Mouse (Mus musculus) adrenal gland, adult 2 months (tissue): ENCODE results near the gene Nectin1. TPM values are rescaled to one million over a fixed set of nuclear protein-coding genes. Genes with fewer than 3 reads are reported as not detected.

Source experiments
- DNase-seq: peaks from one replicate; pipeline ENCODE4 v3.0.0; 2021
- polyA plus RNA-seq: library from polyadenylated mRNA; depleted of rRNA; stranded (reverse); fragments of >200 nt; gene quantifications from 2 replicates; pipeline ENCODE4 v1.2.3, GENCODE M21; 2012
- total RNA-seq, 2 experiments: library from RNA; stranded (reverse); gene quantifications; 2 replicates each; pipeline ENCODE4 v1.2.3; 2021

The Nectin1 gene
- total and polyA plus RNA-seq, 3 experiments, result 24.4 to 50.2 (median 27.7) TPM

DNA sequence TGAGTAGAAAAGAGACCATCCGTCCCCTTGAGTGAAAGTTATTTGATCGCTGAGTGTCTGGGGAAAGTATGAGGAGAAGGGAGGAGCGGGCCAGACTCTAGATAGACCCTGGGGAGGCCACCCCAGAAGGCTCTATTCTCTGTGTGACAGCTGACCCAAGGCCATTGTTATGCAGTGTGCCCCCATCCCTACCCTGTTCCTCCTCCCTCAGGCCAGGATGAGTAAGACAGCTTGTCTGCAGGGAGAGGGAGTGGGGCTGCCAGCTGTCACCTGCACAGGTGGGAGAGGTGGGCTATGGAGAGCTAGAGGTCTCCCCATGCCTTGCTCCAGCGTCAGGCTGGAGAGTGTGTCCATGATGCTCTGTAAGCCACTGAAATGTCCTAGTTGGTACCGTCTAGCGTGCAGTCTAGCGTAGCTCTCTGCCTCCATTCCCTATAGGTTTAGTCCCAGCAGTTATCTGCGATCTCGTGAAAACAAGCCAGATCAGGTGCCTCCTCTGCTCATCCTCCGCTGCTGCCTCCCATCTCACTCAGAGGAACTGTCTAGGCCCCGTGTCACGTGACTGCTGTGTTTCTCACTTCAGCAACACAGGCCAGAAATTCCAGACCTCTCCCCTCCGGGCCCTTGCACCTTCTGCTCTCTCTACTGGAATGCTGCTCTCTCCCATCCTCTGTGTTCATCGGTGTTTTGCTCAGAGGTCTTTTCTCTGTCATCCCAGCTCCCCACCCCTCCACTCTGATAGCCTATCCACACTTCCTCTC is 21.8 kb downstream of the Nectin1 start:
- DNase-seq, result no peak

- DNase-seq, result no peak
These were observed 25.0 kb downstream of the Nectin1 start for GRCm38 (mm10) chr9:43768779-43769178.

DNA sequence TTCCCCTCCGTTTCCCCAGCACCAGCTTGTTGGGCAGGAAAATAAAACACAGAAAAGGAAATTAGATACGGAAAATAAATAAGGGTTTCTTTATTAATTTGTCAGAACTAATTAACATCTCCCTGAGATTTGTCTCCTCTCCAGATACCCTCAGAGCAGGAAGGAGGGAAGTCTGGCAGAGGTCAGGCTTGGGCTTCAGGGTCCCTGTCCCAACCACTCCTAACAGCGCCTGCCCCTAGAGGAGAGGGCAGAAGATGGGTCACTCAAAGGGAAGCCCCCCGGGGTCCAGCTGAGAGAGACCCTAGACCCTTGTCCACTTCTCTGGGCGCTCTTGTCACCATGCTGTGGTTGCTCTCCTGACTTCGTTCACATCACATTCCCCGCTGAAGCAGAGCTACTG is 25.4 kb downstream of the Nectin1 start:
- no peak for DNase-seq

- DNase-seq, result no peak
These were observed 26.2 kb downstream of the Nectin1 start for GRCm38 (mm10) chr9:43769940-43770339.

- DNase-seq, result no peak
These were observed 27.3 kb downstream of the Nectin1 start for GRCm38 (mm10) chr9:43771041-43771440.

DNA sequence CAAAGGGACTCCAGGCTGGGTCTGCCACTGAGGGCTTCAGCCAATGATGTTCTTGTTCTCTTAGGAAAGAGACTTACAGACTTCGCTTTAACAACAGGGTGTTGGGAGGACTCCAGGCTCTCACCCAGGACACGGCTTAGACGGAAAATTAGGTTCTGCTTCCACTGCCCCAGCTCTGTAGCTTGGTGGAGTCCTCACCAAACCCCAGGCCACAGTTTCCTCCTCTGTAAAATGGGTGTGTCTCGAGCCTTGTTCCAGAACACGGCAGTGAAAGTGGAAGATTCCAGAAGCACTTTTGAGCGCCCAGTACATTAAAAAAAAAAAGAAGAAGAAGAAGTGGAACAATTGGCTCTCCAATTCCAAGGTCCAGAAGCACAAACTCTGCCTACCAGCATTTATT is 28.7 kb downstream of the Nectin1 start:
- no peak for DNase-seq

DNA sequence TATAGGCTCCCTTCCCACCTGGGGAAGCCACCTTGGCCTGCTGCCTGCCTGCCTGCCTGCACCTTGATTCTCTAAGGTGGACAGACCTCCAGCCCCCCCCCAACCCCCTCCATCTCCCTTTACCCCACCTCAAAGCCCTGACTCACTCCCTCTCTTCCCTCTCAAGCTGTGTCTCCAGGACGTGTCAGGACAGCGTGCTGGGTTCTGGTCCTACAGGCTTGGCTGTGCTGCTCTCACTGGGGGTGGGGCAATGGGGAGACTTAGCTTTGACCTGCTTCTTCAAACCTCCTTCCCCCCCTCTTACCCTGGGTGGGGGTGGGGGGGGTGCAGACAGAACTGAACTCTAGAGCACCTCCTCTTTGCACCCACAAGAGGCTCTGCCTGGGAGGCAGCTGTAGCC is 29.7 kb downstream of the Nectin1 start:
- no peak for DNase-seq

GRCm38 (mm10) chr9:43774427-43774826 is 30.6 kb downstream of the Nectin1 start:
- DNase-seq, result no peak

DNA sequence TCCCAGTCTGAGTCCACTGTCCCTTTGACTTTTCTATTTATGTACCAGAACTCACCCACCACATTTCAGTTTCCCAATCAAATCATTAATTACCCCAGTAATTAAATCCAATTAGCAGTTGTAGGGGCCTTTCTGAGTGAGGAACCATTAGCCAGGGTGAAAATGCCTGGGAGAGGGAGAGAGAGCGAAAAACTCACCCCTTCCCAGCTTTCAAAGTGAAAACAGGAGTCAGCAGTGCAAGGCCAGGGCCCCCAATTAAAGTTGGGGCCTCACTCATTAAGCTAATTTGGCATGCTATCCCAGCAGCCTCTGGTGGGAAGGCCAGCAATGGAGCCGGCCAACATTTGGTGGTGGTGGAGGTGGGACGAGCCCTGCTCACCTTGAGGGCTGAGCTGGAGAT is 32.4 kb downstream of the Nectin1 start:
- DNase-seq, result no peak

DNA sequence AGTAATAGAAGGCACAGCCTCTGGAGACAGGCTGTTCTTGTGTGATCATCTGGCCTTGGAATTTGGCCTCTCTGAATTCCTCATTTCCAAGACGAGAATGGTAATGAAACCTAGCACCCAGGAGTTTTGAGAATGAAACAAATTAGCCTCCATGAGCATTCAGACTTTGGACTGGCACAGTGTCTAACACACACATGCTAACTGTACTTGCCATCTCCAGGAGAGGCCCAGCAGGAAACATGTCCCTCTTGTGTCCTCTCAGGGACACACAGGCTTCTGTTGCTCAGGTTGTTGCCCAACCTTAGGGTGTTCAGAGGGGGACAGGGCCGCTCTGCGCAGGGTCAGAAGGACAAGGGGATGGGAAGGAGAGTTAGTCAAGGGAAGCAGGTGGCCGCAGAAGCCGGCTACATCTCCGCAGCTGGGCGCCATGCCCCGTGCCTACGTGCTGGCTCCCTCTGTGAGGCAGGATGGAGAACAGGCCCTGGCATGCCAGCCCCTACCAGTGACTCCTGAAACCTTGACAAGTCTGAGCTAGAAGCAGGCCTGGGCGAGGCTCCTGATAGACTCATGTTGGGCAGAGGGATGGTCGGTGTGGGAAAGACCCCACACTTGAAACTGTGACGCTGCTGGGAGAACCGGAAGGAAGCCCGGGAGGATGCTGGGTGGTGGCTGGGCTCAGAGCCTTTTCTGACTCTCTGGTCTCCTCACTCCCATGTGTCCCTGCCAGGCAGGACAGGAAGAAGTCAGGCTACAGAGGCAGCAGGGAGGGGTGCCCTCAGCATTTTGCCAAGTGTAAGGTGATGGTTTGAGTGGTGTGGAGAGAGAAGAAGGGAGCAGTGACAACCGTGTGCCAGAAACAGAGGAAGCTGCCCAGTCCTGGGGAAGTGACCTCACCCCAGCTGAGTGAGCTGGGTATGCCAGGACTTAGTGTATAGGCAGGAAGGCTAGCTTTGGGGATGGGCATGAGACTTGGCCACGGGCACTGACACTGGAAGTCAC is 33.9 kb downstream of the Nectin1 start:
- no peak for DNase-seq

DNA sequence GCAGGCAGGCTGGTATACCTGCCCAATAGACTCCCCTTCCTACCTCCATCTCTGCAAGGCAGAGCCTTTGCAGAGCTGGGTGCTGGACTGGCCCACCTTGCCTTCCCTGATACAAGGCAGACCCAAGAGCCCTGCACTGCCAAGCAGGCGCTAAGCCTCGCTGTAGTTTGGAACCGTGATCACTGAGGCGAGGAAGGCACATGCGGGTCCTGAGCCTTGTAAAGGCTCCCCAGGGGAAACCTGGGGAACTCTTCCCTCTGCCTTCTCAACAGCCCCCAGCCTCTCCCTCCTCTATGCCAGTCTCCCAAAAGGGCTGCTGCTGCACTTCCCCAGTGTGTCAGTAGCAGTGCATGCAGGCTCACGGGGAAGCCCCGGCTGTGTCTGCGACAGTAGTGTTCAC is 37.1 kb downstream of the Nectin1 start:
- DNase-seq, result no peak

GRCm38 (mm10) chr9:43782401-43782800 is 38.6 kb downstream of the Nectin1 start:
- no peak for DNase-seq

DNA sequence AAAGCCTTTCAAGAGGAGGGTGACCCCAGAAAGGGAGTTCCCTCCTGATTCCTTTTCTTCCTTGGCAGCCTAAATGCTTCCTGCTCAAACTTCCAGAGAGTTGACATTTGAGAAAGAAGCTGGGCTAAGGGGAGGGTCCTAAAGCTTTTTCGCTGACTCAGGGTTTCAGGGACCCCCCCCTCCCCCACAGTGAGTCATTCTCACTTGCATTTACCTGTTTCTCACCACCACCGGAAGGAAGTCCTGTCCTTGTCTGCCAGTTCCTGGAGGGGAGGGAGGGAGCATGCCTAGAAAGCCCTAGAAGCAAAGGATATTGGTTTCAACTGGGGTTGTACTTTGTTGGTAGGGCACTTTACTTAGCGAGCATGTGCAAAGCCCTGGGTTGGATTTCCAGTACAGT is 40.2 kb downstream of the Nectin1 start:
- DNase-seq, result no peak

DNA sequence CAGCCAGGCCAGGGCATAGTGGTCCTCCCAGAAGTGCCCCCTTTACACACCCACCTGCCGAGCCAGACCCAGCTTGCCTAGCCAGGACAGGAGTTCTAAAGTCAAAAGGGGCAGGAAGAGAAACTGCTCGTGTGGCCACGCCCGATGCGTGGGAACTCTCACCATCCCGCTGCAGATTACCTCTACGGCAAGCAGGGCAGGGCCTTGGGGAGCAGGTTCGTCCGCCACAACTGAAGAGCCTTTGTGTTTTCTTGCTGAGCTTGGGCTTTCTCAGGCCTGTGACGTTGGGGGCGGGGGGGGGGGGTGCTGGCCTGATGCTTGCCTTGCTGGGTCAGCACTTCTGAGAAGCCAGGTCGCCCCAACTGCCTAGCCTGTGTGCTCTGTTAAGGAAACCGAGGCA is 41.1 kb downstream of the Nectin1 start:
- no peak for DNase-seq

- no peak for DNase-seq
These were observed 43.8 kb downstream of the Nectin1 start for GRCm38 (mm10) chr9:43787591-43787990.

GRCm38 (mm10) chr9:43792681-43793080 is 48.9 kb downstream of the Nectin1 start:
- DNase-seq, result peak; percentile 69

- DNase-seq, result peak; percentile 74
These were observed 49.6 kb downstream of the Nectin1 start for GRCm38 (mm10) chr9:43793411-43793810.

GRCm38 (mm10) chr9:43796031-43796430 is 52.2 kb downstream of the Nectin1 start:
- peak; percentile 77 for DNase-seq

- DNase-seq, result peak; percentile 60
These were observed 53.3 kb downstream of the Nectin1 start for GRCm38 (mm10) chr9:43796841-43797740.

DNA sequence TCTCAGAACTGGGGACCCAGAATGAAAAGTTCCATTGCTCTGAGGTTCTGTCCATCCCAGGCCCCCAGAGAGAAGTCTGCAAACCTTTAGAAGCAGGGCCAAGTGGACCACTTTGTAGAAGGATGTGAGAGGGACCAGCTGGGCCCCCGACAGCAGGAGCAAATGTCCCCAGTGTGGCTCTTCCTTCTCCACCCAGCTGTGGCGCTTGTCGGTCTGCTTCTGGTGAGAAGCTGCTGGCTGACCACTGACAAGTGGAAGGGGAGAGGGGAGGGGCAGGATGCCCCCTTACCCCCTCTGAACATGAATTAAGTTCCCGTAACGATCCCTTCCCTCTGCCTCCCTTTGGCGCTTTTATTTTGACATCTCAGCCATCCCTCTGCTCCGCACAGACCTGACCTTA is 54.0 kb downstream of the Nectin1 start:
- no peak for DNase-seq

- DNase-seq, result no peak
These were observed 56.7 kb downstream of the Nectin1 start for GRCm38 (mm10) chr9:43800525-43800924.

- peak; percentile 93 for DNase-seq
These were observed 58.1 kb downstream of the Nectin1 start for GRCm38 (mm10) chr9:43801911-43802310.
